Mouse (Mus musculus) midbrain, postnatal 0 days (tissue): ENCODE measurements around the gene Ghrl. TPM values are rescaled to one million over a fixed set of nuclear protein-coding genes. Genes with fewer than 3 reads are reported as not detected.

Source experiments
- ATAC-seq: fragments of 200-750 bp; cut with Nextera tagmentation; 2 replicates; pipeline ENCODE4 v1.8.0; 2017; ENCODE audit warnings: moderate number of reproducible peaks, mild to moderate bottlenecking, moderate TSS enrichment, moderate library complexity; ENCODE audit not compliant: low FRiP score
- DNase-seq: peaks from one replicate; pipeline ENCODE4 v3.0.0-alpha.2; 2015; ENCODE audit warnings: low spot score
- H3K27ac ChIP-seq: fragments of 300-500 bp; sonication (generic); 2 replicates; pipeline ENCODE4 v1.5.1; 2014; ENCODE audit warnings: low read depth, mild to moderate bottlenecking, low read length, mixed read lengths
- H3K27me3 ChIP-seq: fragments of 300-500 bp; sonication (generic); 2 replicates; pipeline ENCODE4 v1.6.1; 2014; ENCODE audit warnings: low read length, control low read depth, mixed read lengths; ENCODE audit not compliant: insufficient read depth
- H3K36me3 ChIP-seq: fragments of 300-500 bp; sonication (generic); 2 replicates; pipeline ENCODE4 v1.6.1; 2014; ENCODE audit warnings: low read length, control low read depth, mixed read lengths; ENCODE audit not compliant: insufficient read depth
- H3K4me1 ChIP-seq: fragments of 300-500 bp; sonication (generic); 2 replicates; pipeline ENCODE4 v1.6.1; 2014; ENCODE audit warnings: mild to moderate bottlenecking, control low read depth, antibody characterized with exemption, low read length, mixed read lengths; ENCODE audit not compliant: insufficient read depth
- H3K4me2 ChIP-seq: fragments of 300-500 bp; sonication (generic); 2 replicates; pipeline ENCODE4 v1.6.1; 2014; ENCODE audit warnings: low read depth, mild to moderate bottlenecking, low read length, mixed read lengths; ENCODE audit not compliant: poor library complexity, severe bottlenecking
- H3K4me3 ChIP-seq: fragments of 300-500 bp; sonication (generic); 2 replicates; pipeline ENCODE4 v1.5.1; 2014; ENCODE audit warnings: low read depth, mild to moderate bottlenecking, low read length, moderate library complexity
- H3K9ac ChIP-seq: fragments of 300-500 bp; sonication (generic); replicated peaks from 2 replicates; pipeline ENCODE4 v1.6.1; 2014; ENCODE audit warnings: mild to moderate bottlenecking, low read length, moderate library complexity, mixed read lengths; ENCODE audit not compliant: poor library complexity, severe bottlenecking
- H3K9me3 ChIP-seq: fragments of 300-500 bp; sonication (generic); 2 replicates; pipeline ENCODE4 v1.6.1; 2016; ENCODE audit warnings: low read length, control low read depth
- CTCF ChIP-seq: IDR thresholded peaks from 2 replicates; pipeline ENCODE4 v1.5.1; 2016; ENCODE audit warnings: antibody characterized with exemption, mild to moderate bottlenecking
- WGBS: fragments of 180-500 bp; shearing (Covaris S2); extraction: QIAGEN DNeasy Blood & Tissue Kit; methylation state at CpG from one replicate; pipeline ENCODE4 v1.1.7; 2014; 5-methylcytosine and 5-hydroxymethylcytosine counted together
- polyA plus RNA-seq: library from polyadenylated mRNA; unstranded; fragments of >200 nt; fragmentation: Nextera tagmentation; extraction: Ambion mirVana; gene quantifications from 2 replicates; pipeline ENCODE4 v1.2.1, GENCODE M21; 2015
- total RNA-seq: library from RNA; depleted of rRNA; stranded (reverse); fragments of >200 nt; gene quantifications from 2 replicates; pipeline ENCODE4 v1.2.3, GENCODE M21; 2014

Ghrl gene
- total and polyA plus RNA-seq, 2 experiments from 2014 or later = not detected

- WGBS = 28% methylated on average over 7 of the region's 7 CpGs
- Histone ChIP-seq H3K4me3 (no peak overlapping the region), H3K9ac (no peak overlapping the region), H3K4me1 (0 out of 2 replicates have a peak, but pooled peaks cover 3% of the 10 kb centered on the region), H3K4me2 (no peak overlapping the region), H3K27me3 (no peaks in the 10 kb centered on the region), H3K27ac (no peak overlapping the region), H3K9me3 (no peaks in the 10 kb centered on the region), H3K36me3 (no peaks in the 10 kb centered on the region)
- DNase-seq = no peak
- ATAC-seq = no peak
- TF ChIP-seq CTCF = no peak
These were observed 29.7 kb downstream of the Ghrl start for GRCm38 (mm10) chr6:113690008-113690399.

GRCm38 (mm10) chr6:113686551-113687125, 33.0 kb downstream of the Ghrl start:
- Histone ChIP-seq H3K36me3 (no peaks in the 10 kb centered on the region), H3K4me2 (no peak overlapping the region), H3K4me3 (no peak overlapping the region), H3K9ac (no peak overlapping the region), H3K27me3 (no peaks in the 10 kb centered on the region), H3K4me1 (0 out of 2 replicates have a peak, but pooled peaks cover 3% of the 10 kb centered on the region), H3K9me3 (no peaks in the 10 kb centered on the region), H3K27ac (no peak overlapping the region)
- DNase-seq (no peak), ATAC-seq (no peak)
- WGBS = 36% methylated on average over 8 of the region's 8 CpGs
- TF ChIP-seq CTCF = no peak

- no peak overlapping the region for H3K9ac ChIP-seq
- ATAC-seq (no peak), DNase-seq (no peak)
- no peaks in the 10 kb centered on the region for H3K4me1 ChIP-seq
- H3K9me3 ChIP-seq = no peaks in the 10 kb centered on the region
- no peaks in the 10 kb centered on the region for H3K27me3 ChIP-seq
- no peak overlapping the region for H3K4me2 ChIP-seq
- no peaks in the 10 kb centered on the region for H3K36me3 ChIP-seq
- no peak overlapping the region for H3K27ac ChIP-seq
- no peak overlapping the region for H3K4me3 ChIP-seq
- no peak for TF ChIP-seq CTCF
- WGBS = 88% methylated on average over 10 of the region's 10 CpGs
These were observed 36.4 kb downstream of the Ghrl start for GRCm38 (mm10) chr6:113683081-113683825.

GRCm38 (mm10) chr6:113681271-113681670, 38.4 kb downstream of the Ghrl start:
- no peaks in the 10 kb centered on the region for H3K4me1 ChIP-seq
- no peaks in the 10 kb centered on the region for H3K36me3 ChIP-seq
- H3K4me2 ChIP-seq = no peak overlapping the region
- no peak overlapping the region for H3K4me3 ChIP-seq
- DNase-seq (peak; percentile 46), ATAC-seq (no peak)
- no peak overlapping the region for H3K27ac ChIP-seq
- WGBS = 19% methylated on average over 4 of the region's 4 CpGs
- H3K27me3 ChIP-seq = no peaks in the 10 kb centered on the region
- no peaks in the 10 kb centered on the region for H3K9me3 ChIP-seq
- peak; percentile 80 for TF ChIP-seq CTCF
- H3K9ac ChIP-seq = no peak overlapping the region

GRCm38 (mm10) chr6:113679993-113680566, 39.6 kb downstream of the Ghrl start:
- TF ChIP-seq CTCF = no peak
- no peak for DNase-seq
- Histone ChIP-seq H3K4me2 (no peak overlapping the region), H3K9ac (no peak overlapping the region), H3K9me3 (no peaks in the 10 kb centered on the region), H3K4me3 (no peak overlapping the region), H3K36me3 (no peaks in the 10 kb centered on the region), H3K27me3 (no peaks in the 10 kb centered on the region), H3K27ac (no peak overlapping the region), H3K4me1 (no peaks in the 10 kb centered on the region)
- no peak for ATAC-seq
- 85% methylated on average over 9 of the region's 9 CpGs for whole genome bisulfite sequencing
